Mouse (Mus musculus): Measurements from ENCODE around the gene Kank3. TPM values are rescaled to one million over a fixed set of nuclear protein-coding genes. Genes with fewer than 3 reads are reported as not detected.

Gene Kank3
- 10 to 100 TPM; 37.9 to 38.2 TPM for total RNA-seq (2021)

- peak; percentile 95 to 97 for DNase-seq (ENCODE audit: extremely low spot score in 1 of 2, low spot score in 2 of 2)
- intact Hi-C loops (cut with DNase I) = no loop called here
Observed at GRCm38 (mm10) chr17:33810334-33811141, at the start of gene Kank3. Gene Kank3 (plus strand): TSS chr17:33810519.

GRCm38 (mm10) chr17:33766389-33766788 lies 43.9 kb upstream of the Kank3 start:
- no peak for DNase-seq (ENCODE audit: extremely low spot score in 1 of 2, low spot score in 2 of 2)
- intact Hi-C loops (cut with DNase I) = no loop called here

- DNase-seq (ENCODE audit: extremely low spot score in 1 of 2, low spot score in 2 of 2) = no peak
- intact Hi-C loops (cut with DNase I) = no loop called here
Observed at GRCm38 (mm10) chr17:33771617-33772016, 38.7 kb upstream of the Kank3 start.

- intact Hi-C loops (cut with DNase I) = no loop called here
Observed at GRCm38 (mm10) chr17:33773426-33773825, 36.9 kb upstream of the Kank3 start.

GRCm38 (mm10) chr17:33773871-33774572 lies 36.3 kb upstream of the Kank3 start:
- intact Hi-C loops (cut with DNase I) = no loop called here
- no peak for DNase-seq (ENCODE audit: extremely low spot score in 1 of 2, low spot score in 2 of 2)

More at GRCm38 (mm10) chr17:33773426-33773825, 36.9 kb upstream of the Kank3 start:
- DNase-seq (ENCODE audit: extremely low spot score in 1 of 2, low spot score in 2 of 2) = no peak

- DNase-seq (ENCODE audit: extremely low spot score in 1 of 2, low spot score in 2 of 2) = no peak
- intact Hi-C loops (cut with DNase I) = no loop called here
Observed at GRCm38 (mm10) chr17:33774573-33775155, 35.7 kb upstream of the Kank3 start.

- intact Hi-C loops (cut with DNase I) = no loop called here
- no peak for DNase-seq (ENCODE audit: extremely low spot score in 1 of 2, low spot score in 2 of 2)
Observed at GRCm38 (mm10) chr17:33775287-33775686, 35.0 kb upstream of the Kank3 start.

GRCm38 (mm10) chr17:33779271-33779966 lies 30.9 kb upstream of the Kank3 start:
- peak; percentile 89 to 94 for DNase-seq (ENCODE audit: extremely low spot score in 1 of 2, low spot score in 2 of 2)
- intact Hi-C loops (cut with DNase I) = no loop called here

- intact Hi-C loops (cut with DNase I) = no loop called here
- no peak for DNase-seq (ENCODE audit: extremely low spot score in 1 of 2, low spot score in 2 of 2)
Observed at GRCm38 (mm10) chr17:33779967-33780295, 30.4 kb upstream of the Kank3 start.

GRCm38 (mm10) chr17:33780431-33780830 lies 29.9 kb upstream of the Kank3 start:
- intact Hi-C loops (cut with DNase I) = no loop called here
- peak in 1 of 2 experiments; percentile 68 for DNase-seq (ENCODE audit: extremely low spot score in 1 of 2, low spot score in 2 of 2)

- DNase-seq (ENCODE audit: extremely low spot score in 1 of 2, low spot score in 2 of 2) = peak in 1 of 2 experiments; percentile 77
- intact Hi-C loops (cut with DNase I) = no loop called here
Observed at GRCm38 (mm10) chr17:33781124-33781977, 29.0 kb upstream of the Kank3 start, which contains the start of gene Angptl4. Gene Angptl4 (minus strand): TSS chr17:33781830.

- intact Hi-C loops (cut with DNase I) = no loop called here
- DNase-seq (ENCODE audit: extremely low spot score in 1 of 2, low spot score in 2 of 2) = no peak
Observed at GRCm38 (mm10) chr17:33782067-33782466, 28.3 kb upstream of the Kank3 start.

- DNase-seq (ENCODE audit: extremely low spot score in 1 of 2, low spot score in 2 of 2) = peak in 1 of 2 experiments; percentile 83
- intact Hi-C loops (cut with DNase I) = no loop called here
Observed at GRCm38 (mm10) chr17:33783408-33783807, 26.9 kb upstream of the Kank3 start.

GRCm38 (mm10) chr17:33784939-33785338 lies 25.4 kb upstream of the Kank3 start:
- intact Hi-C loops (cut with DNase I) = no loop called here
- DNase-seq (ENCODE audit: extremely low spot score in 1 of 2, low spot score in 2 of 2) = no peak

- intact Hi-C loops (cut with DNase I) = no loop called here
Observed at GRCm38 (mm10) chr17:33786375-33786774, 23.9 kb upstream of the Kank3 start.

GRCm38 (mm10) chr17:33788732-33789131 lies 21.6 kb upstream of the Kank3 start:
- intact Hi-C loops (cut with DNase I) = no loop called here
- no peak for DNase-seq (ENCODE audit: extremely low spot score in 1 of 2, low spot score in 2 of 2)

More at GRCm38 (mm10) chr17:33786375-33786774, 23.9 kb upstream of the Kank3 start:
- no peak for DNase-seq (ENCODE audit: extremely low spot score in 1 of 2, low spot score in 2 of 2)

GRCm38 (mm10) chr17:33798306-33798705 lies 12.0 kb upstream of the Kank3 start:
- intact Hi-C loops (cut with DNase I) = no loop called here
- DNase-seq (ENCODE audit: extremely low spot score in 1 of 2, low spot score in 2 of 2) = no peak

- no peak for DNase-seq (ENCODE audit: extremely low spot score in 1 of 2, low spot score in 2 of 2)
- intact Hi-C loops (cut with DNase I) = no loop called here
Observed at GRCm38 (mm10) chr17:33799277-33799676, 11.0 kb upstream of the Kank3 start.
